Mouse (Mus musculus) megakaryocyte, embryonic 14.5 days (primary cell): Measurements from ENCODE around the gene Dio3.

ENCODE experiments used
- FLI1 ChIP-seq: IDR thresholded peaks from 2 replicates; pipeline ENCODE4 v1.6.1; 2012; ENCODE audit warnings: low read length, inconsistent platforms, mixed read lengths
- GATA1 ChIP-seq: IDR thresholded peaks from 3 replicates; pipeline ENCODE4 v1.6.1; 2012; ENCODE audit warnings: mixed read lengths, low read length, inconsistent platforms, borderline replicate concordance

GRCm38 (mm10) chr12:110280373-110280772 is 1.5 kb downstream of the Dio3 start:
- TF ChIP-seq FLI1 (no peak), GATA1 (no peak)
